Mouse (Mus musculus): Measurements from ENCODE around the gene Ppan. TPM values are rescaled to one million over a fixed set of nuclear protein-coding genes. Genes with fewer than 3 reads are reported as not detected.

Gene Ppan
- polyA plus RNA-seq (2015; fragmentation: Nextera tagmentation; extraction: Ambion mirVana): 48.1 and 51.9 TPM in 2 replicates

DNA sequence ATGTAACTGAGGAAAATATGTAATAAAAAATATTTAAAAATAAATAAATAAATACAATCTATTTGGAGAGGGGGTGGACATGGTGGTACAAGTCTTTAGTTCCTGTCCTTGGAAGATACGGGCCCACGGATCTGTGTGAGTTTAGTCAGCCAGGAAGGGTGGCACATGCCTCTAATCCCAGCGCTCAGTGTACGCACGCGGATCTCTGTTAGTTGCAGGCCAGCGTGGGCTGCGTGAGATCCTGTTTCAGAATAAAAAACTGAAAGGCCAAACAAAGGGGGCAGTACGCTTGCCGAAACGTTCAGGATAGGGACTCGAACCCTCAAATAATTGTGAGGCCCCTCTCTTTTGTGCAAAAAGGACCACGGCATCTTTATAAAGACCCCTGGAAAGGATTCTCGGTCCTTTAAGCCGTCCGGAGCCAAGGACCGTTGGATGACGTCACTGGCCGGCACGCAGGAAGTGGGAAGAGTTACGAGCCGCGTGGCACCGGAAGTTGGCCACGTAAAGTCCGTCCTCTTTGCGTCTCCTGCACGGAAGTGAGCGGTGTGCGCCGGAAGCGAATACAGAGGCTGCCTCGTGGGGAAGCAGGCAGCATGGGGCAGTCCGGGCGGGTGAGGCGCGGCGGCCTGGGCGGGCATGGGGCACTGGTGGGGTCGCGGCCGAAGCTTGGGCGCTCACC, at the start of gene Ppan:
Gene Ppan, plus strand, starts transcription at position 472 of the 682 bp plus-strand sequence.
- Histone ChIP-seq H3K4me1 (replicated peaks) (peaks cover 17% of the 10 kb centered on the region), H3K4me2 (peak within 1 kb of the TSS; percentile 92), H3K27me3 (no peaks in the 10 kb centered on the region), H3K9me3 (no peaks in the 10 kb centered on the region), H3K9ac (peak within 1 kb of the TSS; percentile 82), H3K36me3 (peaks cover 37% of the 10 kb centered on the region), H3K4me3 (peak within 1 kb of the TSS; percentile 84), H3K27ac (replicated peaks) (peak within 1 kb of the TSS; percentile 90)
- ATAC-seq (ENCODE audit: low read depth): peak; percentile 96
- under 1% methylated on average over 42 of the region's 43 CpGs for WGBS

DNA sequence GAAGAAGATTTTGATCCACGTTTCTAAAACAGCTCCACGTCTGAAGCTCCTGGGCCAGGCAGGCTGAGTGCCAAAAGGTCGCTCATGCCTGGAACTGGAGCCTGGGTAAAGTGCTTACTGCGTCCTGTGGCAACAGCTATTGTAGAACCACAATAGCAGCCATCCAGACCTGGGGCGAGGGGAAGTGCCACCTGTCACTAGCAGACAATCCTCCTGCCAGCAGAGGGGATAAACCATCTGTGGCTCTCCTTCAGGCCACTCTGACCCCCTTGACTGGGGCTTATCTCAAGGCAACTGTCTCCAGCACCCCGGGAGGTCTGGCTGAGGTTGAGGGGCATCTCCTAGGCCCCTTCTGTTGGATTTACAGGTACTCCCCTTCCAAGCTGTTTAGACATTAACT, 49.0 kb upstream of the Ppan start:
- ATAC-seq (ENCODE audit: low read depth): no peak
- no peaks in the 10 kb centered on the region for H3K4me1 ChIP-seq (replicated peaks)
- no peaks in the 10 kb centered on the region for H3K9me3 ChIP-seq
- no peak overlapping the region for H3K9ac ChIP-seq
- H3K4me2 ChIP-seq: no peak overlapping the region
- H3K27me3 ChIP-seq: 0 out of 2 replicates have a peak, but pooled peaks cover 2% of the 10 kb centered on the region
- no peaks in the 10 kb centered on the region for H3K36me3 ChIP-seq
- no peak overlapping the region for H3K27ac ChIP-seq (replicated peaks)
- 56% methylated on average over 6 of the region's 6 CpGs for WGBS
- H3K4me3 ChIP-seq: no peak overlapping the region

DNA sequence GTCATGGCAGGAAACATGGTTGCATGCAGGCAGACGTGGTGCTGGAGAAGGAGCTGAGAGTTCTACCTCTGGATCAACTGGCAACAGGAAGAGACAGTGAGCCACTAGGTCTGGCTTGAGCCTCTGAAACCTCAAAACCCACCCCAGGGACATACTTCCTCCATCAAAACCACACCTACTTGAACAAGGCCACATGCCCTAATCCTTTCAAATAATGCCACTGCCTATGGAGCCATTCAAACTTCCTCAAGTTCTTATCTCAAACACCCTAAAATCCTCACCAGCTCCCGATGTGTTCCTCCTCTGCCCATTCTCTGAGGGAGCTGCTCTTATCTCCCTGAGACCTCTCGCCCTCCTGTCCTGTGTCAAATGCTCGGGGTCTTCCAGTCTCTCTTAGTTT, 45.8 kb upstream of the Ppan start:
- no peaks in the 10 kb centered on the region for H3K9me3 ChIP-seq
- no peak overlapping the region for H3K4me3 ChIP-seq
- no peaks in the 10 kb centered on the region for H3K4me1 ChIP-seq (replicated peaks)
- WGBS: 80% methylated on average over 4 of the region's 4 CpGs
- H3K4me2 ChIP-seq: no peak overlapping the region
- no peak overlapping the region for H3K9ac ChIP-seq
- no peak overlapping the region for H3K27ac ChIP-seq (replicated peaks)
- no peak for ATAC-seq (ENCODE audit: low read depth)
- H3K27me3 ChIP-seq: no peaks in the 10 kb centered on the region
- no peaks in the 10 kb centered on the region for H3K36me3 ChIP-seq

DNA sequence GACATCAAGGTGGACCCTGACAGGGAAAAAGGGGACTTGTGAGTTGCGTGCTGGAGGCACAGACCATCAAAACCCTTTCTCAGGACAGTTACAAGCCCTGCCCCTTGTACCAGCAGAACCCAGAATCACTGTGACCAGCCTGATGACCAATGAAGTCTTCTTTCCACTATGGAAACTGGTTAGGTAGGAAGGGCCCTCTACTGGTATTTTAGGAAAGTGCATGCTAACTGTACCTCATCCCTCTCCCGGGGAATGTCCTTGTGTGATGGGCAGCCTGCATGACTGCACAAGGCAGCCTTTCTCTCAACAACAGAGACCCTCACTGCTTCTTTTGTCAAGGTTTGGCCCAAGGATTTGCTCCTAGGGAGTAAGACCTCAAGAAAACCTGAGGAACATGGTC, 45.3 kb upstream of the Ppan start:
- WGBS: 30% methylated on average over 2 of the region's 2 CpGs
- H3K9ac ChIP-seq: no peak overlapping the region
- H3K9me3 ChIP-seq: no peaks in the 10 kb centered on the region
- H3K36me3 ChIP-seq: no peaks in the 10 kb centered on the region
- H3K4me3 ChIP-seq: no peak overlapping the region
- no peak overlapping the region for H3K27ac ChIP-seq (replicated peaks)
- no peaks in the 10 kb centered on the region for H3K4me1 ChIP-seq (replicated peaks)
- H3K4me2 ChIP-seq: no peak overlapping the region
- ATAC-seq (ENCODE audit: low read depth): no peak
- H3K27me3 ChIP-seq: no peaks in the 10 kb centered on the region

DNA sequence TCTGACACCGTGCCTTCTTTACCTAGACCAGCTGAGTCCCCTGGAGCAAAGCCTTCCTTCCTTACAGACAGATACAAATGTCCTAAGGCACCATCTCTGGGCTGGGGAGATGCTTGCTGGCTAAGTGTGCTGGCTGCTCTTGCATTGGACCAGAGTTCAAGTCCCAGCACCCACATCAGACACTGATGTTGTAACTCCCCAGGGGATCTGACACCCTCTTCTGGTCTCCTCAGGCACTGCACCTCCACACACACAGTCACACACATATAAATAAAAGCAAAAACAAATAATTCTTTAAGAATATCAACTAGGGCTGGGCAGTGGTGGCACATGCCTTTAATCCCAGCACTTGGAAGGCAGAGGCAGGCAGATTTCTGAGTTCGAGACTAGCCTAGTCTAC, 37.8 kb upstream of the Ppan start:
- Histone ChIP-seq H3K4me3 (no peak overlapping the region), H3K4me2 (no peak overlapping the region), H3K4me1 (replicated peaks) (no peaks in the 10 kb centered on the region), H3K27me3 (no peaks in the 10 kb centered on the region; the same call in 1 of the 2 replicates), H3K27ac (replicated peaks) (no peak overlapping the region), H3K9me3 (no peaks in the 10 kb centered on the region), H3K9ac (no peak overlapping the region), H3K36me3 (no peaks in the 10 kb centered on the region)
- 85% methylated on average over 2 of the region's 2 CpGs for WGBS
- no peak for ATAC-seq (ENCODE audit: low read depth)

DNA sequence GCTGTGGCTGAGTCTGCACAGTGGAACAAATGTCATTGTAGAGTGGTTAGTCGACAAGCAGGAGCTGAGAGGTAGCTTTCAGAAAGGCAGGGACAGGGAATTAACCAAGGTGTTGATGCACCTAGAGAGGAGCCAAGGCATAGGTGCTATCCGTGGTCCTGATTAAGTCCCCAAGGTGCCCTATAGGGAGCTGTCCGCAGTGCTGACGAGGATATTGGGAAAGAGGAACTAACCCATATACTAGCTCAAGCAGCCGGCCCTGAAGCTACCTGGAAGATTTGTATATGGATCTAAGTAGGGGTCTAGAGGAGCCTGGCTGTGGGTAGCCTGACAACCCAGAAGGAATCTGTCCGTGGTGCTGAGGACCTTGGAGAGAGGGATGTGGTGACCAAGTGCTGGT, 30.8 kb upstream of the Ppan start:
- no peaks in the 10 kb centered on the region for H3K36me3 ChIP-seq
- no peak for ATAC-seq (ENCODE audit: low read depth)
- H3K27ac ChIP-seq (replicated peaks): no peak overlapping the region
- no peaks in the 10 kb centered on the region for H3K9me3 ChIP-seq
- H3K27me3 ChIP-seq: peaks cover 8% of the 10 kb centered on the region
- no peaks in the 10 kb centered on the region for H3K4me1 ChIP-seq (replicated peaks)
- H3K4me2 ChIP-seq: no peak overlapping the region
- WGBS: 15% methylated on average over 6 of the region's 6 CpGs
- H3K9ac ChIP-seq: no peak overlapping the region
- no peak overlapping the region for H3K4me3 ChIP-seq

DNA sequence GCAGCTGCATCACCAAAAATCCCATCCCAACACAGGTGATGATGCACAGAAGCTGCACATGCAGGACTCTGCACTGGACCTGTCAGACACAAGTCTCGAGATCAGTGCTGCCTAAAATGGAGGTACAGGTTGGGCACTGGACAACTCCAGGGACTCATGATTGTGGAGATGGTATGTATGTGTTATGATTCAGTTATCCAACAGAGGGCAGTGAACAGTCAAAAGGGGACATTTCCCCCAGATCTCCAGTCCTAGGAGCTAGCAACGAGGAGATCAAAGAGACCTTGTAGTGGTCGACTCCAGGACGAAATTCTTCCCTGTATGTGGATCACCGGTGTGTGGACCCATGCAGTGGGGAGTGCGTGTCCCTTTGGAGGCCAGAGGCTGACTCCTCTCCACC, 28.0 kb upstream of the Ppan start:
- H3K27ac ChIP-seq (replicated peaks): no peak overlapping the region

DNA sequence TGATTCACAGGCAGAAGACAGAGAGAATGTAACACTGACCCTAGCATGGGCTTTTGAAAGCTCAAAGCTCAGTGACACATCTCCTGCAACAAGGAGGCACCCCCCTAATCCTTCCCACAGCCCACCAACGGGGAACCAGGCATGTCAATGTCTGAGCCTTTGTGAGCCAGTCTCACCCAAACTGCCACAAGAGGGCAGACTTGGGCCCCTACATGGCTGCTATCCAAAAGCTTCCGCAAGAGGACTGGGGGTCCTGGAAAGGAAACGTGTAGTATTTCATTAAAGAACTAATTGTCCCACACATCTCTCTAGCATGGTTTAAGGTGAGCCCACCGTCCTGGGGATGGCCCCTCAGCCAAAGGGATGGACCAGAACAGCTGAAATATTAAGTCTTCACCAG, 26.2 kb upstream of the Ppan start:
- no peaks in the 10 kb centered on the region for H3K9me3 ChIP-seq
- H3K27ac ChIP-seq (replicated peaks): no peak overlapping the region
- H3K4me3 ChIP-seq: no peak overlapping the region
- H3K27me3 ChIP-seq: peaks cover 13% of the 10 kb centered on the region
- WGBS: 9% methylated on average over 4 of the region's 4 CpGs
- no peak for ATAC-seq (ENCODE audit: low read depth)
- no peaks in the 10 kb centered on the region for H3K36me3 ChIP-seq
- H3K4me1 ChIP-seq (replicated peaks): no peaks in the 10 kb centered on the region
- no peak overlapping the region for H3K4me2 ChIP-seq
- H3K9ac ChIP-seq: no peak overlapping the region

More for the DNA sequence above, 28.0 kb upstream of the Ppan start:
- no peak overlapping the region for H3K9ac ChIP-seq
- H3K4me3 ChIP-seq: no peak overlapping the region
- 53% methylated on average over 6 of the region's 6 CpGs for WGBS
- ATAC-seq (ENCODE audit: low read depth): no peak
- no peak overlapping the region for H3K4me2 ChIP-seq
- no peaks in the 10 kb centered on the region for H3K36me3 ChIP-seq
- peaks cover 8% of the 10 kb centered on the region for H3K27me3 ChIP-seq
- no peaks in the 10 kb centered on the region for H3K4me1 ChIP-seq (replicated peaks)
- no peaks in the 10 kb centered on the region for H3K9me3 ChIP-seq

DNA sequence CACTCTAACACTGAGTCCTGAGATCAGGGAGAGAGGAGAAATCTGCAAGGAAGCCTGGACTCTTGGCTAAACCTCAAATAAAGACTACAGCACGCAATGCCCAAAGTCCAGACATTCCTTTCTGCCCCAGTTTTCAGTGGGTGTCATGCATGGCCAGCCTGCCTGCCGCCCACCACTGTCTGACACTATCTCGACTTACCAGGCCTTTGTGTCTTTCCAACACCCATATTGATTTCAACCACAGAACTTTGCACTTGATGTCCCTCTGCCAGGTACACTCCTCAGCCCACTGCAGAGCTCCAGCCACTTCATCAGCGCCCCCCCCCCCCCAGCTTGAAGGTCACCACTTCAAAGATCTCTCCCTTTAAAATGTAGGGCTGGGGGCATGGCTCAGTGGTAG, 25.8 kb upstream of the Ppan start:
- Histone ChIP-seq H3K27me3 (peaks cover 17% of the 10 kb centered on the region), H3K9ac (no peak overlapping the region), H3K4me1 (replicated peaks) (no peaks in the 10 kb centered on the region), H3K4me2 (no peak overlapping the region), H3K4me3 (no peak overlapping the region), H3K27ac (replicated peaks) (no peak overlapping the region), H3K36me3 (no peaks in the 10 kb centered on the region), H3K9me3 (no peaks in the 10 kb centered on the region)
- no peak for ATAC-seq (ENCODE audit: low read depth)
- WGBS: 56% methylated on average over 4 of the region's 4 CpGs

DNA sequence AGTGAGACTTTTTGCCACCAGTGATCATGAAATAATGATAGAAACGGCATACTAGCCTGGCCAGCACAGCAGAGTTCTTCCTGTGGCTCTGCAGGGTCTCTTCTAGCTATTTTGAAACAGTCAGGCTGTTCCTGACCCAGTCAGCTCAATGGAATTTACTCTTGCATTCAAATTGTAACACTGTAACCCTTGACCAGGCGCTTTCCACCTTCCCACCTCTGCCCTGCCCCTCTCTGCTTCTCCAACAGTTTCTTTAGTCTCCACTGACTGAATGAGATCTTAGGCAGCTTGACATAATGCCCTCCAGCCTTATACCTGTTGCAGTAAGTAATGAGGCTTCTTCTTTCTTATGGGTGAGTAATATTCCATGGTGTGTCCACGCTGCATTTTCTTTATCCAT, 21.1 kb upstream of the Ppan start:
- H3K27ac ChIP-seq (replicated peaks): no peak overlapping the region
- WGBS: 40% methylated on average over 3 of the region's 3 CpGs
- no peak overlapping the region for H3K4me3 ChIP-seq
- no peak overlapping the region for H3K4me2 ChIP-seq
- no peaks in the 10 kb centered on the region for H3K36me3 ChIP-seq
- H3K9me3 ChIP-seq: no peaks in the 10 kb centered on the region
- peaks cover 6% of the 10 kb centered on the region for H3K4me1 ChIP-seq (replicated peaks)
- no peak for ATAC-seq (ENCODE audit: low read depth)
- H3K27me3 ChIP-seq: peaks cover 51% of the 10 kb centered on the region
- no peak overlapping the region for H3K9ac ChIP-seq

DNA sequence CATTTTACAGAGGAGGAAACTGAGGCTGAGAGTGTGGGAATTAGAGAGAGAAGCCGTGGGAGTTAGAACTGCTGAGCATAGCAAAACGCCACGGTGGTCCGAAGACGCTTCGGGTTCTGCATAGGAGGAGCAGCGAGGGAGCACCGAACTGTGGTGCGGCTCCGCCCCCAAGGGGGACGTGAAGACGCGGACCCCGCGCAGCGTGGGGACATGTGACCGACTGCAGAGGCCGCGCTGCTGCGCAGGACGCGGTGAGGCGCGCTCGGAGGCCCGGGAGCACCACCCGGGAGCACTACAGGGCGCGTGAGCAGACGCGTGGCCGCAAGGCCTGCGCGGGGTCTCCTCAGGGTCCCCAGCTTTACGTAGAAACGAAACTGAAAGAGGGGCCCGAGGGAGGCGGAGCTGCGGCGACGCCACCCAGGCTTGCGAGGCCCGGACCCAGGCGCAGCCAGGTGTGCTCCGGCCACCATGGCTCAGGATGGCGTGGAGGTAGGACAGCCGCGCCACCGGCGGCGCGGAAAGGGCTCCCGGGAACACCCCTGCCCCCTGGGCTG, 19.4 kb upstream of the Ppan start, which contains the start of gene A230050P20Rik:
Gene A230050P20Rik, plus strand, starts transcription at position 195 of the 554 bp plus-strand sequence.
- H3K9ac ChIP-seq: no peak within 1 kb of the TSS
- no peaks in the 10 kb centered on the region for H3K9me3 ChIP-seq
- H3K4me3 ChIP-seq: peak within 1 kb of the TSS; percentile 33
- ATAC-seq (ENCODE audit: low read depth): no peak
- peaks cover 51% of the 10 kb centered on the region for H3K27me3 ChIP-seq
- WGBS: 10% methylated on average over 51 of the region's 53 CpGs
- peak within 1 kb of the TSS; percentile 46 for H3K4me2 ChIP-seq
- H3K4me1 ChIP-seq (replicated peaks): peaks cover 6% of the 10 kb centered on the region
- no peak within 1 kb of the TSS for H3K27ac ChIP-seq (replicated peaks)
- H3K36me3 ChIP-seq: no peaks in the 10 kb centered on the region

DNA sequence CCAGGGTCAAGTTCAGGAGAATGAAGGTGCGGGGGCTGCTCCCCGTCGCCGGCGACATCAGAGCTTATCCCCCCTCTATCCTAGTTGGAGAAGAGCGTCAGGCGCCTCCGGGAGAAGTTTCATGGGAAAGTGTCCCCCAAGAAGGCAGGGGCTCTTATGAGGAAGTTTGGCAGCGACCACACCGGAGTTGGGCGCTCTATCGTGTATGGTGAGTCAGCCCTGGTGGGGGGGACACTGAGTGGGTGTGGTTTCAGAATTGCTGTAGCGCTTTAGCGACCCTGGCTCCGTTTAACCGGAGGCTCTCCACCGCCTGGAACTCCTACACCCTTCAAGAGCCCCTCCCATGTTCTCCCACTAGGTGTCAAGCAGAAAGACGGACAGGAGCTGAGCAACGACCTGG, 18.7 kb upstream of the Ppan start:
- peak overlapping the region; percentile 33 for H3K4me3 ChIP-seq
- peak overlapping the region; percentile 46 for H3K4me2 ChIP-seq
- H3K27me3 ChIP-seq: peaks cover 51% of the 10 kb centered on the region
- H3K27ac ChIP-seq (replicated peaks): no peak overlapping the region
- ATAC-seq (ENCODE audit: low read depth): no peak
- no peaks in the 10 kb centered on the region for H3K36me3 ChIP-seq
- peaks cover 6% of the 10 kb centered on the region for H3K4me1 ChIP-seq (replicated peaks)
- 4% methylated on average over 19 of the region's 19 CpGs for WGBS
- H3K9me3 ChIP-seq: no peaks in the 10 kb centered on the region
- no peak overlapping the region for H3K9ac ChIP-seq

Data from neural tube, embryonic 13.5 days (tissue).